Mouse (Mus musculus): ENCODE data around the gene Adam15. TPM values are rescaled to one million over a fixed set of nuclear protein-coding genes. Genes with fewer than 3 reads are reported as not detected.

Adam15 gene
- polyA plus RNA-seq, 1 experiment from 2014 or later, result 61.5 TPM

DNA sequence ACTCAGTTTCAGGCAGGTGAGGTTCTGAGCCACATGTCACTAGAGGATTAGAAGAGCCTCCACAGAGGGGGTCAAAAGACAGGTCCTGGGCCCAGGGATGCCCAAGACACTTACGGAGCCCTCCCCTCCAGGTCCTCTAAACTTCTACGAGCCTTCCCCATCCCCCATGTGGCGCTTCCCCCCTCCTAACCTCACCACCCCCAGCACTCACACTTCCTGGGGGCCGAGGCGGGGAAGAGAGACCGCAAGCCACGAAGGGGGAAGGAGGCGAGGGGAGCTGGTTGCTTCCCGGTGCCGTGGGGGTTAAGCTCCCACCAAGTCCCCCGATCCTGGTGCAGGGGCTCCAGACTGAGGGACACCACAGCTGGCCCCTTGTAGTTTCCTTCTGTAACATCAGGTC, 35.7 kb upstream of the Adam15 start:
- Histone ChIP-seq H3K9me3 (replicated peaks; ENCODE audit: control insufficient read depth, low read length) (no peaks in the 10 kb centered on the region), H3K27me3 (ENCODE audit: control insufficient read depth, insufficient read depth, low read length) (no peaks in the 10 kb centered on the region), H3K4me1 (ENCODE audit: control insufficient read depth, insufficient read depth, low read length) (peaks cover 7% of the 10 kb centered on the region), H3K27ac (ENCODE audit: low read length) (no peak overlapping the region), H3K4me3 (ENCODE audit: low read length) (no peak overlapping the region), H3K9ac (ENCODE audit: low read length) (no peak overlapping the region), H3K36me3 (ENCODE audit: control insufficient read depth, insufficient read depth) (peaks cover 1% of the 10 kb centered on the region; the same call in 1 of the 2 replicates), H3K4me2 (ENCODE audit: low read depth, low read length) (no peak overlapping the region)
- 44% methylated on average over 11 of the region's 11 CpGs for WGBS
- no peak for ATAC-seq (replicated peaks; ENCODE audit: extremely low read depth, insufficient read depth, low FRiP score)

DNA sequence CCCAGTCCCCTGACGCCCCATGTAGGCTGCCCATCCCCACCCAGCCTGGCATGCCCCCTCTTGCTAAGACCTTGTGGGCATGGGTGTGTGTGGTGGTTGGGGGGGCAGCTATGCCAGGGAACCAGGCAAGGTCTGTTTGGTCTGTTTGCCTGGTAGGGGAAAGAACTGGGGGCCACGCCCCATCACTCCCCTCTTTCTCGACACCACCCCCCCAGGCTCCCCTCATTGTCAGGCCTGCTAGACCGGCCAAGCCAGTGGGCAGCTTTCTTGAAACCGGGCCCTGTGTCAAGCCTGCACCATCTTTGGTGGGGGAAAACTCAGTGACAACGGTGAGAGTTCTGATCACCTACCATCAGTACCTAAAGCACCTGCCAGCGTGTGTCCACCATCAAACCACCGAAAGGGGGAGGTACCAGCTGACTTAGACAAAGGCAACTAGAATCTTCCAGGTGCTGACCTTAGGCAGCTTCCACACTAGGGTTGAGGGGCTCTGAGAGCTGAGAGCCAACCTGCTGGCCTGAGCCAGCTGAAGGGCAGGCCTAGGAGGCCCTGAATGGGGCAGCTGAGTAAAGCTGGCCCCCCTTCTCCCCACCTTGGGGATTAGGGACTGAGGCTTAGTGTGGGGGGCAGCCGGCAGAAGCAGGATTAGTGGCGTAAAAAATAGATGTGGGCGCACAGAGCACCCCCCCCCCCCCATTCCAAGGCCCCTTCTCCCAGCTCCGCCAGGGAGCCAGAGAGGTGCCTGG, 34.7 kb upstream of the Adam15 start:
- Histone ChIP-seq H3K27me3 (ENCODE audit: control insufficient read depth, insufficient read depth, low read length) (no peaks in the 10 kb centered on the region), H3K27ac (ENCODE audit: low read length) (no peak overlapping the region), H3K4me1 (ENCODE audit: control insufficient read depth, insufficient read depth, low read length) (peaks cover 3% of the 10 kb centered on the region; the same call in 1 of the 2 replicates), H3K4me2 (ENCODE audit: low read depth, low read length) (no peak overlapping the region), H3K9ac (ENCODE audit: low read length) (no peak overlapping the region), H3K36me3 (ENCODE audit: control insufficient read depth, insufficient read depth) (peaks cover 6% of the 10 kb centered on the region; the same call in 1 of the 2 replicates), H3K9me3 (replicated peaks; ENCODE audit: control insufficient read depth, low read length) (no peaks in the 10 kb centered on the region), H3K4me3 (ENCODE audit: low read length) (no peak overlapping the region)
- 74% methylated on average over 9 of the region's 12 CpGs for WGBS
- no peak for ATAC-seq (replicated peaks; ENCODE audit: extremely low read depth, insufficient read depth, low FRiP score)

DNA sequence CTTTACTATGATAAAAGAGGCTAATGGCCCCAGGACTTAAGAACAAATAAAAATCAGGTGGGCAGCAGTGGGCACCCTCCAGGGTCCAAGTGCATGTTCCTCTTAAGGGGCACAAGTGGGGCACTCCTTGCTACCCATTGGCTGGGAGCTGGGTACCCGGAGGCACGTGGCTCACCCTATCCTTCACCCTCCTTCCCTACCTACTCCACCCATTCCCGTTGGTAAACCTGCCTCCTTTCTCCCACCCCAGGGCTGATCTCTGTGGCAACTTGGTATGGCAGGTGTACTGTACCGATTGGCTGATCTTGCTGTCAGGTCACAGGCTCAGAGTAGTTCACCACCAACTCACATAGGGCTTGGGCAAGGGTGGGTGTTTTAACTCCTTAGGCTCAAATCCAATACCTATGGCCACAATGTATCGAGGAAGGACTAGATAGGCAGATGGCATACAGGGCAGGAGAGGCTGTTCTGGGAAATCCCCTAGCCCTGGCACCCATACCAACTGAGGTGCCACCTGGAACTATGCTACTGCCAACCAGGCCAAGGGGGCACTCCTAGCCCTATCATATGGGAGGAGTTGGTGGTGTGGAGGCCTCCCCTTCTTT, 34.0 kb upstream of the Adam15 start:
- no peak overlapping the region for H3K4me3 ChIP-seq (ENCODE audit: low read length)
- H3K27me3 ChIP-seq (ENCODE audit: control insufficient read depth, insufficient read depth, low read length), result no peaks in the 10 kb centered on the region
- WGBS, result 77% methylated on average over 5 of the region's 5 CpGs
- H3K27ac ChIP-seq (ENCODE audit: low read length), result no peak overlapping the region
- H3K4me2 ChIP-seq (ENCODE audit: low read depth, low read length), result no peak overlapping the region
- H3K9me3 ChIP-seq (replicated peaks; ENCODE audit: control insufficient read depth, low read length), result no peaks in the 10 kb centered on the region
- no peak overlapping the region for H3K9ac ChIP-seq (ENCODE audit: low read length)
- ATAC-seq (replicated peaks; ENCODE audit: extremely low read depth, insufficient read depth, low FRiP score), result no peak
- H3K4me1 ChIP-seq (ENCODE audit: control insufficient read depth, insufficient read depth, low read length), result peaks cover 4% of the 10 kb centered on the region; the same call in 1 of the 2 replicates
- H3K36me3 ChIP-seq (ENCODE audit: control insufficient read depth, insufficient read depth), result peaks cover 9% of the 10 kb centered on the region; the same call in 1 of the 2 replicates

DNA sequence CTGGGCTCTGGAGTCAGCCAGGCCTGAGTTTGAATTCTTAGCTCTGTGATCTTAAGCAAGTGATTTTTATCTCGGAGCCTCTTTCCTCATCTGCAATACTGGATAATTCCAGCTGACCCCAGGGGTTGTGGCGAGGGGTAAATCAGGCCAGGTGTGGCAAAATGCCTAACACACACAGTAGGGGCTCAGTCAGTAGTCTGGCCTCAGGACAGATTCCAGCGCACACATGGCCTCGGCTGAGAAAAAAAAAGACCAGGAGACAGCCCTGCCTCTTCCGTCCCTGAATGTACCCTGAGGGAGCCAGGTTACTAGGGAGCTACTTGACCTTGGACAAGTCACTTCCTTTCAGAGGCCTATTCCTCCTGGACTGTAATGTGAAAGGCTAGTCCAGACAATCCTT, 33.2 kb upstream of the Adam15 start:
- peaks cover 9% of the 10 kb centered on the region; the same call in 1 of the 2 replicates for H3K36me3 ChIP-seq (ENCODE audit: control insufficient read depth, insufficient read depth)
- WGBS, result 80% methylated on average over 5 of the region's 5 CpGs
- no peak overlapping the region for H3K4me2 ChIP-seq (ENCODE audit: low read depth, low read length)
- H3K27ac ChIP-seq (ENCODE audit: low read length), result no peak overlapping the region
- no peak overlapping the region for H3K4me3 ChIP-seq (ENCODE audit: low read length)
- no peaks in the 10 kb centered on the region for H3K27me3 ChIP-seq (ENCODE audit: control insufficient read depth, insufficient read depth, low read length)
- no peak overlapping the region for H3K9ac ChIP-seq (ENCODE audit: low read length)
- no peak for ATAC-seq (replicated peaks; ENCODE audit: extremely low read depth, insufficient read depth, low FRiP score)
- peaks cover 6% of the 10 kb centered on the region; the same call in 1 of the 2 replicates for H3K4me1 ChIP-seq (ENCODE audit: control insufficient read depth, insufficient read depth, low read length)
- H3K9me3 ChIP-seq (replicated peaks; ENCODE audit: control insufficient read depth, low read length), result no peaks in the 10 kb centered on the region

DNA sequence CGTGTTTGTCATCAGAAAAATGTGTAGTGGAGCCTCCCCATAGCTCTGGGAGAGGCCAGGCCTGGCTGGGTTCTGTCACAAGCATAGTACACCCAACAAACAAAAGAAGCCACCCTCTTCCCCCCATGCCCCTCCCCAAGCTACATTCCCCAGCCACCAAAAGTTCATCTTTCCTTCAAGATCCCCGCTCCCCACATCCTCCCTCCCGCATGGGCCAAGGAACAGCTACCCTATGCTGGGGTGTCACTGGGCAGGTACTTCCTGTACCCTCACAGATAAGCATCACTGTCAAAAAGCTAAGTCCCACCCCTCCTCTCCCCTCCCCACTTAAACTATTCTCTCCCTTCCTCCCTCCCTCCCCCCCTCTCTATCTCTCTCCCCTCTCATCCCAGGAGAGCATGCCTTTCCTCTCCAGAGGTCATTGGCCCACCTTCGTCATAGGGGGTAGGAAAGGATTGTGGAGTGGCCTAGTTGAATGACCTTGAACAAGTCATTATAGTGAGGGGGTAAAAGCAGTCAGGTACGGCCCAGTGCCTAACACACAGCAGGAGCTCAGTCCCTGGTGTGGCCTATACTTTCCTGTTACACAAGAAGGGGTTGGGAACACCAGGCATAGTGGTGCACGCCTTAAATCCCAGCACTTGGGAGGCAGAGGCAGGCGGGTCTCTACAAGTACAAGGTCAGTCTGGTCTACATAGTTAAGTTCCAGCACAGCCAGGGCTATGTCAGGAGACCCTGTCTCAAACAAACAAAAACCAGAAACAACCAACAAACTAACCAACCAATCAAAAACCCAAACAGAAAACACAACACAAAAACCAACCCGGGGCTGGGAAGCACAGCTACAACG, 32.5 kb upstream of the Adam15 start:
- Histone ChIP-seq H3K27ac (ENCODE audit: low read length) (no peak overlapping the region), H3K27me3 (ENCODE audit: control insufficient read depth, insufficient read depth, low read length) (no peaks in the 10 kb centered on the region), H3K4me2 (ENCODE audit: low read depth, low read length) (no peak overlapping the region), H3K36me3 (ENCODE audit: control insufficient read depth, insufficient read depth) (peaks cover 9% of the 10 kb centered on the region; the same call in 1 of the 2 replicates), H3K4me3 (ENCODE audit: low read length) (no peak overlapping the region), H3K4me1 (ENCODE audit: control insufficient read depth, insufficient read depth, low read length) (peaks cover 3% of the 10 kb centered on the region; the same call in 1 of the 2 replicates), H3K9me3 (replicated peaks; ENCODE audit: control insufficient read depth, low read length) (no peaks in the 10 kb centered on the region), H3K9ac (ENCODE audit: low read length) (no peak overlapping the region)
- ATAC-seq (replicated peaks; ENCODE audit: extremely low read depth, insufficient read depth, low FRiP score), result no peak
- 88% methylated on average over 9 of the region's 9 CpGs for WGBS

DNA sequence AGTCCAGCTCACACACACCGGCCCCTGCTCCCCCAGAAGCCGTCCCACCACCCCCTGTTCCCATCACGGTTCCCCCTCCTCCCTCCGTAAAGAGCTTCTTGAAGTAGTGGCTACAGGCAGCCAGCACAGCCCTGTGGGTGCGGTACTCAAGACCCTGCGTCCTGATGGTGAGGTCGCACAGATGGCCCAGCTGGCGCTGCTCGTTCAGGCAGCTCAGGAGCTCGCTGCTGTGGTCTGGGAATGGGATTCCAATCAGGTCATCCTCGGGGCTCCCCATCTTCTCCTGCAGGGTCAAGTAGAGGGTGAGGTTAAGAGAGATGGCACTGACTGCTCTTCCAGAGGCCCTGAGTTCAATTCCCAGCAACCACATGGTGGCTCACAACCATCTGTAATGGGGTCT, 31.4 kb upstream of the Adam15 start:
- no peaks in the 10 kb centered on the region for H3K27me3 ChIP-seq (ENCODE audit: control insufficient read depth, insufficient read depth, low read length)
- peaks cover 9% of the 10 kb centered on the region; the same call in 1 of the 2 replicates for H3K36me3 ChIP-seq (ENCODE audit: control insufficient read depth, insufficient read depth)
- ATAC-seq (replicated peaks; ENCODE audit: extremely low read depth, insufficient read depth, low FRiP score), result no peak
- no peaks in the 10 kb centered on the region for H3K9me3 ChIP-seq (replicated peaks; ENCODE audit: control insufficient read depth, low read length)
- 84% methylated on average over 11 of the region's 11 CpGs for WGBS
- H3K9ac ChIP-seq (ENCODE audit: low read length), result no peak overlapping the region
- no peak overlapping the region for H3K27ac ChIP-seq (ENCODE audit: low read length)
- peaks cover 3% of the 10 kb centered on the region; the same call in 1 of the 2 replicates for H3K4me1 ChIP-seq (ENCODE audit: control insufficient read depth, insufficient read depth, low read length)
- no peak overlapping the region for H3K4me2 ChIP-seq (ENCODE audit: low read depth, low read length)
- no peak overlapping the region for H3K4me3 ChIP-seq (ENCODE audit: low read length)

DNA sequence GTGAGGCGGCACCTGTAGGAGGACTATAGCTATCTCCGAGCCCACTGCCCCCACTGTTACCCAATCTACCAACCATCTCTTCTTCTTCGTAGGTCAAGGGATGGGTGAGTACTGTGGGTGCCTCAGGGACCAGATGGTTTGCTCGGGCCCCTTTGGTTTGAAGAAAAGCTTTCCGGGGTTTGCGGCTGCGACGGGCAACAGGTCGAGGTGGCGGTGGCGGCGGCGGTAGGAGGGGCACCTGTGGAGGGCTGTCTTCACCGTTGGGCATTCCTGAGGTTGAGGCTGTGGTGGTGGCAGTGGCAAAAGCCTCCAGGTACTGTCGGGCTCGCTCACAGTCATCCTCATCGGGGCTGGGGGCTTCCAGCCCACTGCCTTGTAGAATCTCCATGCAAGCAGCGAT, 30.9 kb upstream of the Adam15 start:
- H3K27ac ChIP-seq (ENCODE audit: low read length), result no peak overlapping the region
- no peak for ATAC-seq (replicated peaks; ENCODE audit: extremely low read depth, insufficient read depth, low FRiP score)
- no peaks in the 10 kb centered on the region for H3K9me3 ChIP-seq (replicated peaks; ENCODE audit: control insufficient read depth, low read length)
- no peak overlapping the region for H3K4me3 ChIP-seq (ENCODE audit: low read length)
- H3K36me3 ChIP-seq (ENCODE audit: control insufficient read depth, insufficient read depth), result peaks cover 9% of the 10 kb centered on the region; the same call in 1 of the 2 replicates
- peaks cover 3% of the 10 kb centered on the region; the same call in 1 of the 2 replicates for H3K4me1 ChIP-seq (ENCODE audit: control insufficient read depth, insufficient read depth, low read length)
- H3K27me3 ChIP-seq (ENCODE audit: control insufficient read depth, insufficient read depth, low read length), result no peaks in the 10 kb centered on the region
- no peak overlapping the region for H3K9ac ChIP-seq (ENCODE audit: low read length)
- 91% methylated on average over 18 of the region's 18 CpGs for WGBS
- H3K4me2 ChIP-seq (ENCODE audit: low read depth, low read length), result no peak overlapping the region

DNA sequence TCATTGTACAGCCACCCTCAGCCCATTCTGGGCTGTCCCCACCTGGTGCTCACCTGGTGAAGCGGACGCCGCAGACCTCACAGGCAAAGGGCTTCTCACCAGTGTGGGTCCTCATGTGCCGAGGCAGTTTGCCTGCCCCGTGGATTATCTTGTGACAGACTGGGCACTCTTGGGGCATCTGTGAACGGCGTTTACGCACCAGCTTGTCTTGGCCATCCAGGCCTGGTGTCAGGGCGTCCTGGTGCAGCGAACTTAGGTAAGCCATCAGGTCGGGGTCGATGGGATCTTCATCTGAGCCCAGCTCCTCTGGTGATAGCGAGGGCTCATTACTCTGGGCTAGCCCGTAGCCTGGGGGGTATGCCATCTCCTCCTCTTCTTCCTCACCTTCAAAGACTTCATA, 30.5 kb upstream of the Adam15 start:
- Histone ChIP-seq H3K9me3 (replicated peaks; ENCODE audit: control insufficient read depth, low read length) (no peaks in the 10 kb centered on the region), H3K27ac (ENCODE audit: low read length) (no peak overlapping the region)

More for the DNA sequence above, 30.5 kb upstream of the Adam15 start:
- ATAC-seq (replicated peaks; ENCODE audit: extremely low read depth, insufficient read depth, low FRiP score), result no peak
- peaks cover 3% of the 10 kb centered on the region; the same call in 1 of the 2 replicates for H3K4me1 ChIP-seq (ENCODE audit: control insufficient read depth, insufficient read depth, low read length)
- H3K27me3 ChIP-seq (ENCODE audit: control insufficient read depth, insufficient read depth, low read length), result no peaks in the 10 kb centered on the region
- 94% methylated on average over 14 of the region's 14 CpGs for WGBS
- peaks cover 9% of the 10 kb centered on the region; the same call in 1 of the 2 replicates for H3K36me3 ChIP-seq (ENCODE audit: control insufficient read depth, insufficient read depth)
- H3K4me3 ChIP-seq (ENCODE audit: low read length), result no peak overlapping the region
- no peak overlapping the region for H3K4me2 ChIP-seq (ENCODE audit: low read depth, low read length)
- no peak overlapping the region for H3K9ac ChIP-seq (ENCODE audit: low read length)
